Mouse (Mus musculus) cerebral cortex, adult 2 months (tissue): ENCODE results near the gene Alpl.

ENCODE experiments used
- WGBS: fragments of 180-500 bp; shearing (Covaris S2); methylation state at CpG from one replicate; pipeline ENCODE4 v1.1.7; 2018; 5-methylcytosine and 5-hydroxymethylcytosine counted together

Alpl gene

GRCm38 (mm10) chr4:137770901-137771612 is 25.1 kb downstream of the Alpl start:
- WGBS = 77% methylated on average over 14 of the region's 14 CpGs

- 71% methylated on average over 7 of the region's 7 CpGs for WGBS
Measured at GRCm38 (mm10) chr4:137769635-137770034, 26.5 kb downstream of the Alpl start.

- WGBS = 70% methylated on average over 6 of the region's 6 CpGs
Measured at GRCm38 (mm10) chr4:137768831-137769230, 27.4 kb downstream of the Alpl start.

- 76% methylated on average over 5 of the region's 5 CpGs for WGBS
Measured at GRCm38 (mm10) chr4:137768381-137768780, 27.8 kb downstream of the Alpl start.

- WGBS = 54% methylated on average over 5 of the region's 5 CpGs
Measured at GRCm38 (mm10) chr4:137766365-137766764, 29.8 kb downstream of the Alpl start.

GRCm38 (mm10) chr4:137765554-137765971 is 30.6 kb downstream of the Alpl start:
- WGBS = 61% methylated on average over 7 of the region's 7 CpGs

- WGBS = 74% methylated on average over 3 of the region's 3 CpGs
Measured at GRCm38 (mm10) chr4:137764621-137765020, 31.6 kb downstream of the Alpl start.

GRCm38 (mm10) chr4:137763920-137764495 is 32.2 kb downstream of the Alpl start:
- whole genome bisulfite sequencing = 78% methylated on average over 8 of the region's 8 CpGs

- 62% methylated on average over 9 of the region's 9 CpGs for WGBS
Measured at GRCm38 (mm10) chr4:137762886-137763285, 33.3 kb downstream of the Alpl start.

- WGBS = 75% methylated on average over 2 of the region's 2 CpGs
Measured at GRCm38 (mm10) chr4:137754446-137754845, 41.7 kb downstream of the Alpl start.

- WGBS = 85% methylated on average over 7 of the region's 7 CpGs
Measured at GRCm38 (mm10) chr4:137753199-137753598, 43.0 kb downstream of the Alpl start.

GRCm38 (mm10) chr4:137752471-137752870 is 43.7 kb downstream of the Alpl start:
- 84% methylated on average over 15 of the region's 15 CpGs for WGBS

GRCm38 (mm10) chr4:137751717-137752116 is 44.5 kb downstream of the Alpl start:
- WGBS = 74% methylated on average over 9 of the region's 9 CpGs

GRCm38 (mm10) chr4:137751310-137751709 is 44.9 kb downstream of the Alpl start:
- WGBS = 87% methylated on average over 8 of the region's 8 CpGs

GRCm38 (mm10) chr4:137750121-137750520 is 46.1 kb downstream of the Alpl start:
- 49% methylated on average over 9 of the region's 9 CpGs for WGBS

- 82% methylated on average over 9 of the region's 9 CpGs for WGBS
Measured at GRCm38 (mm10) chr4:137749680-137750079, 46.5 kb downstream of the Alpl start.

GRCm38 (mm10) chr4:137748726-137749125 is 47.5 kb downstream of the Alpl start:
- WGBS = 83% methylated on average over 4 of the region's 4 CpGs

- 94% methylated on average over 5 of the region's 5 CpGs for WGBS
Measured at GRCm38 (mm10) chr4:137747590-137747989, 48.6 kb downstream of the Alpl start.

- WGBS = 91% methylated on average over 9 of the region's 9 CpGs
Measured at GRCm38 (mm10) chr4:137747091-137747490, 49.1 kb downstream of the Alpl start.

GRCm38 (mm10) chr4:137744433-137744918 is 51.7 kb downstream of the Alpl start:
- 48% methylated on average over 13 of the region's 13 CpGs for WGBS

GRCm38 (mm10) chr4:137743791-137744190 is 52.4 kb downstream of the Alpl start:
- 71% methylated on average over 7 of the region's 7 CpGs for WGBS

GRCm38 (mm10) chr4:137740350-137740749 is 55.8 kb downstream of the Alpl start:
- 88% methylated on average over 7 of the region's 7 CpGs for WGBS
